Mouse (Mus musculus) spleen, postnatal 36 days (tissue): ENCODE results near the gene Rpl9.

Source experiments
- DNase-seq, 2 experiments: peaks; one replicate each; pipeline ENCODE4 v3.0.0; 2022; ENCODE audit warnings: low spot score in 2 of 2, mixed read lengths in 1 of 2

Rpl9 gene

DNA sequence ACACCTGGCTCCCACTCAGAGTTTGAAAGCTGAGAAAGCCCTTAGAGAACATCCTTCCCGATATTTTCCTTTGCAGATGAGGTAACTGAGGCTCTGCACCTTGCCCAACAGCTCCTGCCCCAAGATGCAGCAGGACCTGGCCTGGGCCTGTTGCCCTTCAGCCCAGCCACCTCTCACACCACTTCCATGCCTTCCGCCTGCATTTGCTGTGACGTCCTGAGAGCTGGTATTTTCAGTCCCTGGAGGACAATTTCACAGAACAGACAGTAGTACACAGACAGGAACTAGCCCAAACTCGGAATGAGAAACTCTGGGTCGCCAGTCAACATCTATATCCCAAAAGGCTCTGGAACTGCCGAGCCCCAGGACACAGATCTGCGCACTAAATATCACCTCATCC is 16.5 kb downstream of the Rpl9 start:
- no peak for DNase-seq

DNA sequence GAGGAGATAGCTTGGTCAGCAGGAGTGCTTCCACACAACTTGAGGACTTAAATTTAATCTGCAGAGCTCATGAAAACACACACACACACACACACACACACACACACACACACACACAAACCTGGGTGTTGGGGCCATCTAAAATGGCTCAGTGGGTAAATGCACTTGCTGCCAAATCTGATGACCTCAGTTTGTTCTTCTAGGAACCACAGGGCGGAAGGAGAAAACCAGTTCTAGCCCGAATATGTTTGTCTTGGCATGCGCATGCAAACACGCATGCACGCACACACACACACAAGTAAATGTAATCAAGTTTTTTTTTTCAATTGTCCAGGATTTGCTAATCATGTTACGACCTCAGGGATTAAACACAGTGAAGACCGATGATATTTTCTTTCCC is 19.7 kb downstream of the Rpl9 start:
- no peak for DNase-seq

DNA sequence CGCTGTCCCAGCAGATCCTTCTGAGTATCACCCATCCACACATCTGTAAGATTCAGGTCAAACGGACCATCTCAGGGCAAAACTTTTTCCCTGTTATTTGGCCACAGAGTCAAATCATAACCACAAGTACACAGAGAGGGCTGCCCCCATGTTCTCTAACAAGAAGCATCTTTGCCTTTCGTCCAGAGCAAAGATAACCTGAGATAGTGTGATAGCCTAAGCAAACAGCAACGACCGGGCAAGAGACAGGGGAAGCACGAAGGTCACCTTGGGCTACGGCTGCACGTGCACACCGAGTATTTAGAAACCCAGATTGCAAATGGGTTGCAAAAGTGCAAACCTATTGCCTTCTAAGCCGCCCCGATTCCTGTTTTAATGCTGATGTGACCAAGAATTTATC is 23.4 kb downstream of the Rpl9 start:
- DNase-seq = no peak

DNA sequence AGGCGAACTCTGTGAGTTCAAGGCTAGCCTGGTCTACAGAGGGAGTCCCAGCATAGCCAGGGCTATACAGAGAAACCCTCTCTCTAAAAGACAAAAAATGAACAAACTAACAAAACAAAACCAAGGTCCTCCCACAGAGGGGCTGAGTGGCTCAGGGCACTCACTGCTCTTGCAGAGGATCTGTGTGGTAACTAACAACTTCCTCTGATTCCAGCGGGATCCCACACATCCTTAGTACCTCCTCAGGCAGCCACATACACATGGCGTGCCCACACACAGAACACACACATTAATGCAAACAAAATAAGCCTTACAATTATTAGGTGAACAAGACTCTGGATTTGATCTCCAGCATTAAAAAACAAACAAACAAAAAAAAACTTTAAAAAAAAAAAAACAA is 33.5 kb downstream of the Rpl9 start:
- DNase-seq = no peak

DNA sequence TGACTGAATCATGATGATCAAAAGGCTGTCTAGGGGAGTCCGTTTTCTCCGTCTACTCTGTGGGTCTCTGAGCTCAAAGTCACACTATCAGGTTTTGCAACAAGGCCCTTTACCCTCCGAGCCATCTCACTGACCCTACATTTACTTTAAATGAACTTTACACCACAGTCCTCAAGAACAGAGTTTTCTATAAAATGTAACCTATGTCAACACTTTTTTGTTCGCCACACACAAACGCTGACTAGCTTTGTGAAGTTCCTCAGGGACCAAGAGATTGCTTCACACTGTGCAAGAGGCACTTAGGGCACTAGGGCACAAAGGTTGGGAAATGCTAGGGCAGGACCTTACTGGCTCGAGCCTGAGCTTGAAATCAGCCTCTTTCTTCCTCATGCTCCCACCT is 34.4 kb downstream of the Rpl9 start:
- peak in 1 of 2 experiments; percentile 26 for DNase-seq

DNA sequence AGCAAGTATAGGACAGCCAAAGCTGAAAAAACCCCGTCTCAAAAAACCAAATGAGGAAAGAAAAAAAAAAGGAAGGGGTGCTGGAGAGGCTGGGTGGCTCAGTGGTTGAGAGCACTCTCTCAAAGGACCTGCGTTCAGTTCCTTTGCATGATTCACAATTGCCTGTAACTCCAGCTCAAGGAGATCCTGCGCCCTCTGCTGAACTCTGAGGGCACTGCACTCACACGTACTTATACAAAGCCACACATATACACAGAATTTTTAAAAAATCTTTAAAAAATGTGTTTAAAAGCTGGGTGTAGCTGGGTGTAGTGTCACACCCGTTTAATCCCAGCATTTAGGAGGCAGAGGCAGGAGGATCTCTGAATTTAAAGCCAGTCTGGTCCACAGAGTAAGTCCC is 36.3 kb downstream of the Rpl9 start:
- DNase-seq = no peak

DNA sequence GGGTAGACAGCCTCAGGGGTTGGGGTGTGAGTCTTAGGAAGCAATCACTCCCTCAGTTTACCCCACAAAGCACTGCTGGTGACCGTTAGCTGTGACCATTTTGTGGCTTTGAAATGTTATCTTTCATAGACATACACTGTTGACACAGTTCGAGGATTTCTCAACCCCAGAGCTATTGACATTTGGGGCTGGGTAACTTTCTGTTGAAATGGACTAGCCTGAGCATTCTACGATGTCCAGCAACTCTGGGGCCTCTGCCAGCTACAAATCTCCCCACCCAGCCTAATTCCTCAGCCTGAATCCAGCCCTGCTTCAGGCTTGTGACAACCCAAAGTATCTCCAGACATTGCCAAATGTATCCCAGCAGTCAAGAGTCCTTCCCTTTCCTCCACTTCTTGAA is 37.1 kb downstream of the Rpl9 start:
- DNase-seq = no peak

DNA sequence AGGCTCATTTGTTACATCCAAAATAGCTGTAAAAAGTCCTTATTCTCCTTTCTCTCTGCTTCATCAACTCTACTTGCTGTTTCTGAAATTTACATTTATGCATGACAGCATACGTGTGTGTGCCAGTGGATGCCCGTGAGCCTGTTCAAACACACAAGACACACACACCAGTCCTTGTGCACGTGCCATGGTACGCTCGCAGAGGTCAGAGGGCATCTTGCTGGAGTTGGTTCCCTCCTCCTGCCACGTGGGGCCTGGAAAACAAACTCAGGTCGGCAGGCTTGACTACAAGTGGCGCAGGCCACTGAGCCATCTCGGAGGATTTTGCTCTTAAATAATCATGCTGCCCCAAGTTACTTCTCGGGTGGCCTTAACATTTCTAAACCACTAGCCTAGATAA is 40.7 kb downstream of the Rpl9 start:
- DNase-seq = no peak

DNA sequence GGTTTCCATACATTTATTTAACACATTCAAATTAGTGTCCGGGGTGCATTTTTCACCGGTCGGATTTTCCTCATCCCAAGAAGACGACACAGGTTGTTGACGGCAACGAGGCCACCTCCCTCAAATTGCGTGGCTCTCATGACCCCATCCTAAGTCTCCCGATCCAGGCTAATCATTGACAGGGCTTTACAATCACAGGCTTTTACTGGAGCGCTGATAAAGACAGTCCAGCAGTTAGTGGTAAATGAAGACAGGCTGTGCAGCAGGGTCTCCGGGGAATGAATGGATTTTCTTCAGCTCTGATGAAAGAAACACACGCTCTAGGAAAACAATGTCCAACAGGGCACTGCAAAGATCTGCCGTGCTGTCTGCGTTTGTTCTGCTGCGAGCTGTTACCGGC is 43.1 kb downstream of the Rpl9 start, which contains the start of gene Klb:
TSS of gene Klb (plus strand) at position 147 of the 400 bp plus-strand sequence.
- no peak for DNase-seq

DNA sequence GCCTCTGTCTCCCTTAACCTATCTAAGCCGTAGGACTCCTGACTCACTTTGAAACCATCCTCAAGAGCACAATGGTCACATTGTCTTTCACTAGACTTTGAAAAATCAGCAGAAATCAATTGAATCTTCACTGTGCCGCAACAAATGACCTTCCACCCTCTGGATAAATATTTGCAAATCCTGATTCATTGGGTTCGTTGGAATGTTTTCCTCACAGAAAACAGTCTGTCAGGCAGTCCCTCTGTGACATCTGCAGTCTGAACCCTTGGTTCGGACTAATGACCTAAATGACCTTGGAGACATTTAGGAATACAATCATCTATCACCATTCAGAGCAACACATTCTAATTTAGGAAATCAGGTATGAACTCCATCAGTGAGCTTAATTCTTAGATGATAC is 51.1 kb downstream of the Rpl9 start:
- DNase-seq = no peak

DNA sequence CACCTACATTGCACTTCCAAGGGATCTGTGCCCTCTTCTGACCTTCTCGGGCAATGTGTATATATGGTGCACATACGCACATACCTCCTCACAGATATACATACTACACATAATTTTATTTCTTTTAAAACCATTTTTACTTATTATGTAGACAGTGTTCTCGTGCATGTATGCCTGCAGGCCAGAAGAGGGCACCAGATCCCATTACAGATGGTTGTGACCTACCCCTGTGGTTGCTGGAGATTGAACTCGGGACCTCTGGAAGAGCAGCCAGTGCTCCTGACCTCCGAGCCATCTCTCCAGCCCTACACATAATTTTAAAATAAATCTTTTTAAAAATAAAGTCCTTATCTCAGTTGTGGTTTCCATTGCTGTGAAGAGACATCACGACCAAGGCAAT is 52.9 kb downstream of the Rpl9 start:
- no peak for DNase-seq
